Mouse (Mus musculus) bone marrow, adult 2 months (tissue): ENCODE data around the gene Igsf3. TPM values are rescaled to one million over a fixed set of nuclear protein-coding genes. Genes with fewer than 3 reads are reported as not detected.

Experiments
- H3K27ac ChIP-seq: fragments of 200-500 bp; 2 replicates; pipeline ENCODE4 v1.5.1; 2012; ENCODE audit warnings: low read depth, mild to moderate bottlenecking, control low read depth, inconsistent platforms, low read length; ENCODE audit not compliant: control insufficient read depth, poor library complexity, insufficient read depth
- H3K4me1 ChIP-seq: fragments of 200-500 bp; 2 replicates; pipeline ENCODE4 v1.6.1; 2011; ENCODE audit warnings: low read length; ENCODE audit not compliant: control insufficient read depth, insufficient read depth
- H3K4me3 ChIP-seq: fragments of 200-500 bp; replicated peaks from 2 replicates; pipeline ENCODE3; 2011; ENCODE audit warnings: mild to moderate bottlenecking, low read depth, low read length, control low read depth; ENCODE audit not compliant: control insufficient read depth
- CTCF ChIP-seq: fragments of 200-500 bp; IDR thresholded peaks from 2 replicates; pipeline ENCODE4 v1.5.1; 2011; ENCODE audit warnings: low read length, control low read depth; ENCODE audit not compliant: control insufficient read depth, insufficient read depth
- POLR2A ChIP-seq: fragments of 200-500 bp; IDR thresholded peaks from 2 replicates; pipeline ENCODE4 v1.6.1; 2011; ENCODE audit warnings: low read depth, mild to moderate bottlenecking, control low read depth, low read length, borderline replicate concordance; ENCODE audit not compliant: control insufficient read depth
- WGBS: fragments of 180-500 bp; shearing (Covaris S2); methylation state at CpG from one replicate; pipeline ENCODE4 v1.1.7; 2018; 5-methylcytosine and 5-hydroxymethylcytosine counted together
- polyA plus RNA-seq: library from polyadenylated mRNA; stranded (reverse); fragments of >200 nt; gene quantifications from 2 replicates; pipeline ENCODE4 v1.2.4, GENCODE M21; 2011; ENCODE audit warnings: low replicate concordance; ENCODE audit not compliant: missing spikeins, insufficient read depth, insufficient read length

Igsf3 gene
- polyA plus RNA-seq, 1 experiment = 6.3 TPM

- WGBS = 86% methylated on average over 5 of the region's 5 CpGs
- no peak overlapping the region for H3K4me3 ChIP-seq
- no peaks in the 10 kb centered on the region for H3K4me1 ChIP-seq
- no peak overlapping the region for H3K27ac ChIP-seq
- no peak for TF ChIP-seq POLR2A
- no peak for TF ChIP-seq CTCF
Measured at GRCm38 (mm10) chr3:101487436-101487835, 110.6 kb downstream of the Igsf3 start.

- no peak overlapping the region for H3K27ac ChIP-seq
- 78% methylated on average over 7 of the region's 7 CpGs for WGBS
- H3K4me3 ChIP-seq = no peak overlapping the region
- TF ChIP-seq CTCF (peak; percentile 18; the same call in 1 of the 2 replicates), POLR2A (no peak)
- no peaks in the 10 kb centered on the region for H3K4me1 ChIP-seq
Measured at GRCm38 (mm10) chr3:101488204-101488603, 111.3 kb downstream of the Igsf3 start.

GRCm38 (mm10) chr3:101490515-101490914 is 113.6 kb downstream of the Igsf3 start:
- WGBS = 85% methylated on average over 9 of the region's 9 CpGs
- H3K4me1 ChIP-seq = no peaks in the 10 kb centered on the region
- TF ChIP-seq POLR2A = no peak
- no peak for TF ChIP-seq CTCF
- H3K27ac ChIP-seq = no peak overlapping the region
- no peak overlapping the region for H3K4me3 ChIP-seq

DNA sequence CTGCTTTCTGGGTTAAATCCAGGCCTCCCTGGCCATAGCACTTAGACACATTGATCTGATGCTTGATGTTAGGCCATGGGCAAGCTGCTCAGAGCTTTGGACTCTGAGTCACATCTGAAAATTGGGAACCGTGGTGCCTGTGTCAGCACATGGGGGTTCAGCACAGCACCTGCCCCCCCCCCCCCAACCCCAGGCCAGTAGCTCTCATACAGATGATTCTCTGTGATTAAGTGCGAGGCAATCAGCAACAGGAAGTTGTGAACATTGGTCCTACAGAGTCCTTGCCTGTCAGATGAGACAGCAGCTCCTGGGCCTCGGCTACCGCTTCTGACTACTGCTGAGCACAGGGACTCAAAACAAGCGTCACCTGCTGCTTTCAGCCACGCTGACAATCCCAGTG is 116.0 kb downstream of the Igsf3 start:
- no peak for TF ChIP-seq CTCF
- Histone ChIP-seq H3K4me1 (no peaks in the 10 kb centered on the region), H3K27ac (no peak overlapping the region), H3K4me3 (no peak overlapping the region)
- 55% methylated on average over 6 of the region's 6 CpGs for WGBS

DNA sequence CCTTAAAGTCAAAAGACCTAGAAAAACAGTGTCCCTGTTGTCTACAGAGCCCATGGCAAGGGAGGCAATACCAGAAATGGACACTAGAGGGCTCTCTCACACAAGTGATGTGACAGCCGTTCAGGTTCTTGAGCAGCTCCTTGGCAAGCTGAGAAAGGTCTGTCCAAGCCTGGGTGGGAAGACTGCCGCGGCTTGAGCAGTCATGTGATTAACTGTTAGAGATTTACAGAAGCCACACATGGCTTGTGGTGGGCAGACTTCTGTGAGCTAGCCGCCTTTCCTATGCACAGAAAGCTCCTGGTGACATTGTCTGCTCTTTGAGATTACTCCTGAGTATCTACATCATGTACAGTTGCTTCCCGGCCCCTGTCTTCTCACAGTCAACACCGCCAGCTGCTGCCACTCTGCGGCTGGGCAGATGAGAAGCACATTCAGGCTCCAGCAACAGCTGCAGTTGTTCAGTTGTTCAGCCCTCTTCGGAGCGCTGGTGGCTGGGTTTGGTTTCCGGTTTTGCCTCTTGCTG is 117.1 kb downstream of the Igsf3 start:
- Histone ChIP-seq H3K27ac (no peak overlapping the region), H3K4me1 (no peaks in the 10 kb centered on the region), H3K4me3 (no peak overlapping the region)
- 13% methylated on average over 10 of the region's 10 CpGs for WGBS
- TF ChIP-seq POLR2A = no peak
- peak; percentile 80 for TF ChIP-seq CTCF

DNA sequence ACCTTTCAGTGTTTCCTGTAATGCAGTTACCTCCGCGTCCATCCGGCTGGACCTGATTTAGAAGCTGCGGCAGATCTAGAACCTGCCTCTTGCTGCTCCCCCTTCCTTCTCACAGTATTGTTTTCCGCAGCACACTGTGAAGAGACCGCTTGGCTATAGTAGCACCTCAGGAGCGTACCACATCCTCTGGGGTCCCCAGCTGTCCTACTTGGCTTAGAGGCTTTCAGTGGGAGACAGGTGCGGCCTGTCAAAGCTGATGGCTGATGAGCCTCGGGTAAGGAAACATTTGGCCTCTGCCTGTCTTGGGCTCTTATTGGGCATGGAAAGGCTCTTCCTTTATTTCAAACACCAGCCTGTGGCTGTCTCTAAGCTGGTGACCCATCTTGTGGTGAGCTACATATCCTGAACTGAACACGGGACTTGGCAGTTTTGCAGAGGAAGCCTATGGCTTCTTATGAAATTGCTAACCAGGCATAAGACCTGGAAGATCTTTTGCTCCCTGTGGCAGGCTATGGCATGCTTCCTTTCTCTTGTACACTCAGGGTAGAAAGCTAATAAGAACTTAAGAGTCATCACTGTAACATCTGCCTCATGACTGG is 120.6 kb downstream of the Igsf3 start:
- no peak overlapping the region for H3K4me3 ChIP-seq
- TF ChIP-seq POLR2A = no peak
- no peak for TF ChIP-seq CTCF
- no peaks in the 10 kb centered on the region for H3K4me1 ChIP-seq
- WGBS = 65% methylated on average over 10 of the region's 10 CpGs
- no peak overlapping the region for H3K27ac ChIP-seq

GRCm38 (mm10) chr3:101499906-101500305 is 123.0 kb downstream of the Igsf3 start:
- Histone ChIP-seq H3K4me1 (no peaks in the 10 kb centered on the region), H3K4me3 (no peak overlapping the region), H3K27ac (no peak overlapping the region)
- TF ChIP-seq POLR2A (no peak), CTCF (no peak)
- WGBS = 63% methylated on average over 6 of the region's 6 CpGs

DNA sequence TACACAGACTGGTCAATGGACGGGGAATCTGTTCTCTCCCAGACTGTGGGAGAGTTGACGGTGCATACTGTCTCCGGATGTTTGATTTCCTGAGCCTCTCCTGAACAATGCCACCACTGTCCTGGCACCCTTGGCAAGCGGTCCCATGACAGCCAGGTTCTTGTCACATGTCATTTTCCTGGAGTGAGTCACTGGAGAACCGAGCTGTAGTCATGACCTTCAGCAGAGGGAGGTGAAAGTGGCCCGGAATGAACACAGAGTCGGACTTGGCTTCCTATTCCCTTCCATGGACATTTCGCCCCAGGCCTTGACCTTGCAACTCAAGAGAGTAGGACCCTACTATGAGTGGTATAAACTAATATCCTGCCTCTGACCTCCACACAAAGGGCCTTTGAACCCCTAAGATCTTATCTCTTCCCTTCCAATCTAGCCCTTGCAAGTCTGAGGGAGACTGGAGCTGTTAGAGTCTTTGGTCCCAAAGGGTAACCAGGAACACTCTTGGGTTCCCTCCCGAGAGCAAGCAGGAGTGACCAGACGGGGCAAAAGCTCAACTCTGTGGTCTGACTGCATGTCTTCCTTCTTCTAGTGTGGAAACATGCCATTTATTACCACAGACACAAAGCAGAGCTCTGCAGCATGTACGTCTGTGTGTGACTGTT is 123.6 kb downstream of the Igsf3 start:
- Histone ChIP-seq H3K4me1 (no peaks in the 10 kb centered on the region), H3K27ac (no peak overlapping the region), H3K4me3 (no peak overlapping the region)
- TF ChIP-seq POLR2A (no peak), CTCF (no peak)
- WGBS = 60% methylated on average over 11 of the region's 11 CpGs
